13 mouse cellular contexts compared by ENCODE assay signal in the genomic region with DNA sequence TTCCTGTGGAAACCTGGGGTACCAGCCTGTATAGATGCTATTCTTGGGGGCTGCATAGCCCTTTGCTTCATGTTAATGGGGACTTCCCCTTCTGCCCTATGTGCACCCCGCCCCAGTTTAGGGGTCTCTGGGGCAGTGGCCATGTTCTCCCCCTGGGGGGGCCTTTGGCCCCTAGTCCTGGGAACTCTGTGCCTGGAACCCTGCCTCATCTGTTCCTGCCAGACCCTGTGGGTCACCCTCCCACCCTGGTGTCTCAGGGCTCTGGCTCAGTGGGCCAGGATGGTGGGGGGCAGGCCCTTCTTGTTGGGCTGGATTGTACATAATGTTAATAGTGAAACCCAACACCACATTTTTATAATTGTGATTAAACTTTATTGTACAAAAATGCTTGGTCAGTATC. TPM values are rescaled to one million over a fixed set of nuclear protein-coding genes. Genes with fewer than 3 reads are reported as not detected.
DNase-seq lines count a peak whose midpoint lies in the region; ATAC-seq and TF ChIP-seq lines count a peak whose summit lies in the region.
"Had no signal": no experiment of that assay in that cellular context is flagged by ENCODE, and none has a peak within 500 bp of the region (broad histone marks: within the 10 kb centered on the region; RNA-seq: fewer than 3 reads in every experiment).

No protein-coding gene starts in this region.

- H3K27ac ChIP-seq in forebrain, embryonic 15.5 days (replicated peaks) = no peak overlapping the region
- no peak overlapping the region for H3K27ac ChIP-seq in forebrain, embryonic 11.5 days (ENCODE audit: low read depth, low read length)
- H3K27ac ChIP-seq in layer of hippocampus, adult 2 months = peak overlapping the region; percentile 80
- H3K27ac ChIP-seq: lung, embryonic 15.5 days had no signal

- ATAC-seq in forebrain, embryonic 15.5 days (replicated peaks) = peak; percentile 11; the same call in 1 of the 2 replicates
- no peak for ATAC-seq in forebrain, embryonic 11.5 days (replicated peaks; ENCODE audit: low FRiP score)

- H3K4me3 ChIP-seq in forebrain, embryonic 15.5 days = no peak overlapping the region
- H3K4me3 ChIP-seq in forebrain, embryonic 11.5 days (ENCODE audit: low read depth, low read length) = no peak overlapping the region
- no peak overlapping the region for H3K4me3 ChIP-seq in layer of hippocampus, adult 2 months

- 100% methylated on average over 1 of the region's 1 CpGs for WGBS in forebrain, embryonic 15.5 days
- 93% methylated on average over 1 of the region's 1 CpGs for WGBS in forebrain, embryonic 11.5 days

- H3K36me3 ChIP-seq in forebrain, embryonic 15.5 days = peaks cover 54% of the 10 kb centered on the region
- peaks cover 26% of the 10 kb centered on the region for H3K36me3 ChIP-seq in forebrain, embryonic 11.5 days (ENCODE audit: control insufficient read depth, insufficient read depth, low read length)

- no peak overlapping the region for H3K9ac ChIP-seq in forebrain, embryonic 15.5 days (replicated peaks)
- H3K9ac ChIP-seq in forebrain, embryonic 11.5 days (ENCODE audit: low read length) = no peak overlapping the region

- no peaks in the 10 kb centered on the region for H3K9me3 ChIP-seq in forebrain, embryonic 15.5 days
- no peaks in the 10 kb centered on the region for H3K9me3 ChIP-seq in forebrain, embryonic 11.5 days (ENCODE audit: control insufficient read depth, low read length)
- H3K9me3 ChIP-seq: heart, embryonic 13.5 days; lung, embryonic 15.5 days had no signal

- DNase-seq in adrenal gland, adult 2 months = peak; percentile 17
- no peak for DNase-seq in adrenal gland, postnatal 4 days (ENCODE audit: low spot score in 2 of 2)
- no peak for DNase-seq in forebrain, embryonic 11.5 days (ENCODE audit: low spot score)
- DNase-seq in layer of hippocampus, adult 2 months (ENCODE audit: low spot score in 2 of 2) = no peak
- DNase-seq in layer of hippocampus, adult 9-10 months (ENCODE audit: low spot score) = no peak
- peak; percentile 40 for DNase-seq in testis, postnatal 10 days (ENCODE audit: low spot score)
- DNase-seq in testis, postnatal 14 days (ENCODE audit: low spot score) = no peak

- no peaks in the 10 kb centered on the region for H3K27me3 ChIP-seq in forebrain, embryonic 15.5 days
- H3K27me3 ChIP-seq in forebrain, embryonic 11.5 days (ENCODE audit: control insufficient read depth, insufficient read depth, low read length) = no peaks in the 10 kb centered on the region
- H3K27me3 ChIP-seq: heart, embryonic 13.5 days; lung, embryonic 15.5 days had no signal

- H3K4me2 ChIP-seq in forebrain, embryonic 15.5 days (replicated peaks) = no peak overlapping the region
- no peak overlapping the region for H3K4me2 ChIP-seq in forebrain, embryonic 11.5 days (ENCODE audit: low read depth, low read length, severe bottlenecking)

- H3K4me1 ChIP-seq in forebrain, embryonic 15.5 days = peaks cover 5% of the 10 kb centered on the region
- H3K4me1 ChIP-seq in forebrain, embryonic 11.5 days (replicated peaks; ENCODE audit: control insufficient read depth, insufficient read depth, low read length) = no peaks in the 10 kb centered on the region

- no peak for TF ChIP-seq CTCF in layer of hippocampus, adult 2 months (conservative IDR thresholded peaks at IDR 0.05)

RNA-seq across cellular contexts. Expression of a gene that starts 0.7 kb away (rescaled TPM):
- total RNA-seq in adrenal gland, adult 2 months (2021) = 10 to 100 TPM; 45.5 to 46.2 TPM
- polyA plus RNA-seq in adrenal gland, adult 2 months (2012; rRNA removed) = 83.9 and 86.5 TPM in 2 replicates
- 10 to 100 TPM; 36.9 to 49.1 TPM for total RNA-seq in adrenal gland, postnatal 4 days (2021)
- polyA plus RNA-seq in forebrain, embryonic 15.5 days (2015; fragmentation: Nextera tagmentation; extraction: Ambion mirVana) = 7.4 TPM in 2 replicates
- 6.5 and 7.9 TPM in 2 replicates for polyA plus RNA-seq in forebrain, embryonic 11.5 days (2014; fragmentation: Nextera tagmentation; extraction: Ambion mirVana)
- total RNA-seq in layer of hippocampus, adult 2 months (2021) = 1 to 10 TPM; 7.0 to 8.8 TPM

RNA-seq across cellular contexts. Expression of a gene that starts 14.3 kb away (rescaled TPM):
- 1 to 10 TPM; 2.2 to 4.6 TPM for total RNA-seq in adrenal gland, adult 2 months (2021)
- polyA plus RNA-seq in adrenal gland, adult 2 months (2012; rRNA removed) = not detected in 2 replicates
- 1 to 10 TPM; 6.2 to 8.1 TPM for total RNA-seq in adrenal gland, postnatal 4 days (2021)
- not detected in 2 replicates for polyA plus RNA-seq in forebrain, embryonic 15.5 days (2015; fragmentation: Nextera tagmentation; extraction: Ambion mirVana)
- polyA plus RNA-seq in forebrain, embryonic 11.5 days (2014; fragmentation: Nextera tagmentation; extraction: Ambion mirVana) = not detected in 2 replicates
- 1 to 10 TPM; 1.4 to 3.3 TPM for total RNA-seq in layer of hippocampus, adult 2 months (2021)
- total RNA-seq: megakaryocyte progenitor cell, adult 5-6 weeks had no signal
- polyA plus RNA-seq: erythroblast, embryonic 14.5 days; heart, embryonic 13.5 days; lung, embryonic 15.5 days; spleen, adult 2 months had no signal

RNA-seq across cellular contexts. Expression of a gene that starts 23.3 kb away (rescaled TPM):
- total RNA-seq in adrenal gland, adult 2 months (2021) = 10 to 100 TPM; 36.0 to 42.6 TPM
- 12.6 and 15.9 TPM in 2 replicates for polyA plus RNA-seq in adrenal gland, adult 2 months (2012; rRNA removed)
- 10 to 100 TPM; 63.9 to 64.9 TPM for total RNA-seq in adrenal gland, postnatal 4 days (2021)
- 22.4 and 24.8 TPM in 2 replicates for polyA plus RNA-seq in forebrain, embryonic 15.5 days (2015; fragmentation: Nextera tagmentation; extraction: Ambion mirVana)
- 28.8 and 30.7 TPM in 2 replicates for polyA plus RNA-seq in forebrain, embryonic 11.5 days (2014; fragmentation: Nextera tagmentation; extraction: Ambion mirVana)
- 10 to 100 TPM; 44.5 to 49.4 TPM for total RNA-seq in layer of hippocampus, adult 2 months (2021)

RNA-seq across cellular contexts. Expression of a gene that starts 24.4 kb away (rescaled TPM):
- 100 to 1,000 TPM in 1 of 2 experiments, 10 to 100 TPM in 1; 79.6 to 102 TPM for total RNA-seq in adrenal gland, adult 2 months (2021)
- 52.2 and 54.0 TPM in 2 replicates for polyA plus RNA-seq in adrenal gland, adult 2 months (2012; rRNA removed)
- 100 to 1,000 TPM; 101 to 106 TPM for total RNA-seq in adrenal gland, postnatal 4 days (2021)
- polyA plus RNA-seq in forebrain, embryonic 15.5 days (2015; fragmentation: Nextera tagmentation; extraction: Ambion mirVana) = 19.2 and 21.3 TPM in 2 replicates
- polyA plus RNA-seq in forebrain, embryonic 11.5 days (2014; fragmentation: Nextera tagmentation; extraction: Ambion mirVana) = 10.1 and 13.2 TPM in 2 replicates
- total RNA-seq in layer of hippocampus, adult 2 months (2021) = 10 to 100 TPM; 60.2 to 64.6 TPM

RNA-seq across cellular contexts. Expression of a gene that starts 24.6 kb away (rescaled TPM):
- 1 to 10 TPM; 5.0 to 6.9 TPM for total RNA-seq in adrenal gland, adult 2 months (2021)
- 8.5 and 11.4 TPM in 2 replicates for polyA plus RNA-seq in adrenal gland, adult 2 months (2012; rRNA removed)
- total RNA-seq in adrenal gland, postnatal 4 days (2021) = 10 to 100 TPM; 11.8 to 12.2 TPM
- 34.5 and 37.4 TPM in 2 replicates for polyA plus RNA-seq in forebrain, embryonic 15.5 days (2015; fragmentation: Nextera tagmentation; extraction: Ambion mirVana)
- 11.1 and 13.0 TPM in 2 replicates for polyA plus RNA-seq in forebrain, embryonic 11.5 days (2014; fragmentation: Nextera tagmentation; extraction: Ambion mirVana)
- 100 to 1,000 TPM; 336 to 351 TPM for total RNA-seq in layer of hippocampus, adult 2 months (2021)

Comparison
In these comparisons a context has a peak if more than half of its experiments do, and no peak if none do; other contexts are left out.
1. DNase-seq: peak in adrenal gland, adult 2 months (single experiment) and testis, postnatal 10 days (single experiment); none in adrenal gland, postnatal 4 days (0 of 2), forebrain, embryonic 11.5 days (single experiment), layer of hippocampus, adult 2 months (0 of 2), layer of hippocampus, adult 9-10 months (single experiment) and testis, postnatal 14 days (single experiment).